Mouse (Mus musculus) forebrain, embryonic 14.5 days (tissue): ENCODE results near the gene Mylip. TPM values are rescaled to one million over a fixed set of nuclear protein-coding genes. Genes with fewer than 3 reads are reported as not detected.

ENCODE experiments used
- ATAC-seq: fragments of 200-750 bp; cut with Nextera tagmentation; 2 replicates; pipeline ENCODE4 v1.8.0; 2017; ENCODE audit warnings: mild to moderate bottlenecking, moderate library complexity
- DNase-seq: peaks from one replicate; pipeline ENCODE4 v3.0.0-alpha.2; 2015; ENCODE audit warnings: low spot score
- H3K27ac ChIP-seq: fragments of 300-500 bp; sonication (generic); 2 replicates; pipeline ENCODE4 v1.5.1; 2014; ENCODE audit warnings: low read depth, mild to moderate bottlenecking, control low read depth, low read length, moderate library complexity
- H3K27me3 ChIP-seq: fragments of 300-500 bp; sonication (generic); replicated peaks from 2 replicates; pipeline ENCODE4 v1.6.1; 2014; ENCODE audit warnings: low read length, control low read depth, mixed read lengths; ENCODE audit not compliant: control insufficient read depth, insufficient read depth
- H3K36me3 ChIP-seq: fragments of 300-500 bp; sonication (generic); 2 replicates; pipeline ENCODE4 v1.6.1; 2014; ENCODE audit warnings: low read length, control low read depth; ENCODE audit not compliant: control insufficient read depth, insufficient read depth
- H3K4me1 ChIP-seq: fragments of 300-500 bp; sonication (generic); 2 replicates; pipeline ENCODE4 v1.6.1; 2014; ENCODE audit warnings: antibody characterized with exemption, low read length, control low read depth; ENCODE audit not compliant: control insufficient read depth, insufficient read depth
- H3K4me2 ChIP-seq: fragments of 300-500 bp; sonication (generic); 2 replicates; pipeline ENCODE4 v1.6.1; 2014; ENCODE audit warnings: mild to moderate bottlenecking, control low read depth, low read length
- H3K4me3 ChIP-seq: fragments of 300-500 bp; sonication (generic); 2 replicates; pipeline ENCODE4 v1.5.1; 2014; ENCODE audit warnings: low read depth, low read length, control low read depth
- H3K9ac ChIP-seq: fragments of 300-500 bp; sonication (generic); 2 replicates; pipeline ENCODE4 v1.6.1; 2014; ENCODE audit warnings: mild to moderate bottlenecking, low read length, control low read depth, moderate library complexity
- H3K9me3 ChIP-seq: fragments of 300-500 bp; sonication (generic); replicated peaks from 2 replicates; pipeline ENCODE4 v1.6.1; 2016; ENCODE audit warnings: low read length, control low read depth, mixed read lengths; ENCODE audit not compliant: control insufficient read depth
- WGBS: fragments of 180-500 bp; shearing (Covaris S2); extraction: QIAGEN DNeasy Blood & Tissue Kit; methylation state at CpG from one replicate; pipeline ENCODE4 v1.1.7; 2014; 5-methylcytosine and 5-hydroxymethylcytosine counted together
- polyA plus RNA-seq: library from polyadenylated mRNA; unstranded; fragments of >200 nt; fragmentation: Nextera tagmentation; extraction: Ambion mirVana; gene quantifications from 2 replicates; pipeline ENCODE4 v1.2.1, GENCODE M21; 2014

Mylip gene
- polyA plus RNA-seq, 1 experiment from 2014 or later, result 1.2 TPM

DNA sequence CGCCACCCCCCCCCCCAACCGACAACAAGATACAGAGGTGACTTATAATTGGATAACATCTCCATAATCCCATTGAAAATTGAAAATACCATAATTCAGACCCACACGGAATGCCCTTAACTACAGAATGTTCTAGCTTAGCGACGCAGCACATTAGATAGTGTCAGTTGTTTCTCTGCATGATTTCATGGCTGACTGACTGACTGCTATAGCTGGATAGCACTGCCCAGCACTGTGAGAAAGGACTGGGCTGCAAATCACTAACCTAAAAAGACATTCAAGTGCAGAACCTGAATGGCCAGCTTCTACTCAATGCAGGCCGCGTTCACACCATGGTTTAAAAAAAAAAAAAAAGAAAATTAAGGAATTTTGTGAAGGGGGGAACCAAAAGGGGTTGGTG is 62.9 kb downstream of the Mylip start:
- DNase-seq (no peak), ATAC-seq (no peak)
- peaks cover 9% of the 10 kb centered on the region for H3K4me1 ChIP-seq
- no peaks in the 10 kb centered on the region for H3K27me3 ChIP-seq
- no peak overlapping the region for H3K27ac ChIP-seq
- 80% methylated on average over 7 of the region's 7 CpGs for WGBS
- H3K4me3 ChIP-seq, result no peak overlapping the region
- no peak overlapping the region for H3K9ac ChIP-seq
- H3K4me2 ChIP-seq, result no peak overlapping the region
- no peaks in the 10 kb centered on the region for H3K36me3 ChIP-seq
- H3K9me3 ChIP-seq, result no peaks in the 10 kb centered on the region

DNA sequence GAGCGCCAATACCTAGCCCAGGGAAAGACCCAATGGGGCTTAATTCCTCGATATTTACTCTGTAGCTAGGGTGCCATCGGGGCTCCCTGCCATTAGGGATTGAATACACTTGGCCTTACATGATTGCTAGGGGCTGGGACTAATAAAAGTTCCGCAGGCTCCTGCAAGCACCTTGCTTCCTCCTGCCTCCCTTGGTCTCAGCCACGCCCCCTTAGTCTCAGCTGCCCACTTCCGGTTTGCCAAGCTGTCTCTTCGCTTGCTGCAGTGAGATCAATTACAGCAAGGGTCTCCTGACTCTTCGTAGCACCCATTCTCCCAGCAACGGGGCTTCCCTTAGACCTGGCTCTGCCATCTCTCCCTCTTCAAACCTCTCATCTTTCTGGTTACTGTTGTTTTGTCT is 63.5 kb downstream of the Mylip start:
- no peaks in the 10 kb centered on the region for H3K9me3 ChIP-seq
- no peak overlapping the region for H3K4me3 ChIP-seq
- H3K9ac ChIP-seq, result no peak overlapping the region
- no peak for DNase-seq
- 80% methylated on average over 9 of the region's 9 CpGs for WGBS
- H3K27me3 ChIP-seq, result no peaks in the 10 kb centered on the region
- ATAC-seq, result no peak
- peaks cover 9% of the 10 kb centered on the region for H3K4me1 ChIP-seq
- H3K4me2 ChIP-seq, result no peak overlapping the region
- H3K36me3 ChIP-seq, result no peaks in the 10 kb centered on the region
- H3K27ac ChIP-seq, result no peak overlapping the region

DNA sequence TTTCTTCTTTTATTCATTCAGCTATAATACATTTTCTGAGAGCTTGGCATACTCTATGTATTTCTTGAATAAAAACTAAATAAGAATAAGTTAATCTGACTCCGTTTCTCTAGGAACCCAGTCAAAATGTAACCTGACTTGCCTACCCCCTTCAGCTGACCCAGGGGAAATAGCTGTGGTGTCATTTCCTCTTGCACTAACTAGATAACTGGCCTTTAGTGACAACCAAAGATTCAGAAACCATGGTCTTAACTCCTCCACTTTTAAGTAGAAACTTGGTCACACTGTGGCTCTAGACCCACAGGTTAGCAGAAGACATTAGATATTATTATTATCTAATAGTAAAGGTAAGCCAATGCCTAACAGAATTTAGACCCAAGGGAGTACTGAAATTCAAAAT is 64.5 kb downstream of the Mylip start:
- ATAC-seq, result no peak
- Histone ChIP-seq H3K9ac (no peak overlapping the region), H3K4me1 (peaks cover 9% of the 10 kb centered on the region), H3K27me3 (no peaks in the 10 kb centered on the region), H3K27ac (no peak overlapping the region), H3K9me3 (no peaks in the 10 kb centered on the region), H3K4me2 (no peak overlapping the region), H3K36me3 (no peaks in the 10 kb centered on the region), H3K4me3 (no peak overlapping the region)
- 95% methylated on average over 1 of the region's 1 CpGs for WGBS
- no peak for DNase-seq

DNA sequence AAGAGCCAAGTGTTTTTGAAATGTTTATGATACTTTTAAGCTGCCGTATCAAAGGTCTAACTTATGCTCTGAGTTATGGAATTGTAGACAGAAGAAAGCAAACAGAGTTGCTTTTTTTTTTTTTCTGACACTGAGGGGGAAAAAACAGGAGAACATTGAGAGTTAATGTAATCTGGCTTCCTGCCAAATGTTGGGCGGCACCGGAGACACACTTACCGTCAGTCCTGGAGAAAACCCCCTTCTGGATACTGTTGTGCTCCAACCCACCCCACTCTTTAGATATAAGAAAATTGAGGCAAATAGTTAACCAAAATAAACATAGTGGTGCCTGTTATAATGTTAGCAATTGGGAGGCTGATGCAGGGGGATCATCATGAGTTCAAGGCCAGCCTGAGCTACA is 65.1 kb downstream of the Mylip start:
- Histone ChIP-seq H3K9me3 (no peaks in the 10 kb centered on the region), H3K27me3 (no peaks in the 10 kb centered on the region), H3K9ac (no peak overlapping the region), H3K4me2 (no peak overlapping the region), H3K4me1 (peaks cover 9% of the 10 kb centered on the region), H3K27ac (no peak overlapping the region; the same call in 1 of the 2 replicates), H3K36me3 (no peaks in the 10 kb centered on the region), H3K4me3 (no peak overlapping the region)
- DNase-seq, result peak; percentile 68
- 18% methylated on average over 4 of the region's 4 CpGs for WGBS
- peak; percentile 40; the same call in 1 of the 2 replicates for ATAC-seq

DNA sequence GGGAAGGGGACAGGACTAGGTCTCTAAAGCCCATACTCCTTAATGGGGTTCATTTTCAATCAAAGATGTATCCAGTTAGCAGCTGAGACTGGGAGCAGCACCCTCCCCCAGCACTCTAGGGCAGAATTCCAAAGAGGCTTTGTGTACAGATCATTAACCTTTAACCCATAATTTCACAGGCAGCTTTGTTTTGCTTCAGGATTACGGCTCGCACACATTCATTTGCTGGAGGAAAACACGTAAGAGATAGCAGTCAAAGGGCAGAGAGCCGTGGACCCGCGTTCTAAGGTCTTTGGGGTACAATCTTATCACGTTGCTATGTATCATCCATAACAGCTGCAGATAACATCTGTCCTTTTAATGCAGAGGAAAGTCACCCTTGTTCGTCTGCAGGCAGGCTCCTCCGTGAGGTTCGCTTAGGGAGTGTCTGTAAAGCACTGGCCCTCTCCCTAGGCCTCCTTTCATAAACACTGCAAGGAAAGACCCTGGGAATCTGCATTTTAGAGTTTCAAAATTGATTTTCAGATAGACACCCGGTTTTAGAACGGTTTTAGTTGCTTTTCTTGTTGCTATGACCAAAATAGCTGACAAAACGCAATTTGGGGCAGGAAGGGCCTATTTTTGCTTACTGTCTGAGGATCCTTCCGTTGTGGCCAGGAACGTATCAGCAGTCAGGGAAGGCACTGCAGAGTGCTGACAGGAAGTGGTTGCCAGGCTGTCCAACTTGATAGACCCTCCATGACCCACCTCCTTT is 65.7 kb downstream of the Mylip start:
- no peak overlapping the region for H3K4me2 ChIP-seq
- DNase-seq, result peak; percentile 57
- H3K4me3 ChIP-seq, result no peak overlapping the region
- peak overlapping the region; percentile 3; the same call in 1 of the 2 replicates for H3K27ac ChIP-seq
- no peaks in the 10 kb centered on the region for H3K9me3 ChIP-seq
- peaks cover 9% of the 10 kb centered on the region for H3K4me1 ChIP-seq
- no peak overlapping the region for H3K9ac ChIP-seq
- no peaks in the 10 kb centered on the region for H3K27me3 ChIP-seq
- WGBS, result 26% methylated on average over 15 of the region's 15 CpGs
- ATAC-seq, result peak; percentile 32; the same call in 1 of the 2 replicates
- no peaks in the 10 kb centered on the region for H3K36me3 ChIP-seq

DNA sequence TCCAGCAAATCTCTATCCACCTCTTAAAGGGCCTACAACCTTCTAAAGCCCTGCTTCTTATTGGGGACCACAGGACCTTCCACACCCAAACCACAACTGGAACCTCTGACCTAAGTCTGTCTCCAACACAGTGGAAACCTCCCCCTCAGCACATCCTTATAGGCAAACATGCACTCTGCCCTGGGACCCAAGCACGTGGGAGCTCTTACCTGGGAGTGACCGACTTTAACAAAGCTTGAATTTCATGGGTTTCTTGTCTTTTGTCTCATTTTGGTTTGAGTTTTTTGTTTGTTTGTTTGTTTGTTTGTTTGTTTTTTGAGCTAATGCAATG is 66.3 kb downstream of the Mylip start:
- DNase-seq, result no peak
- H3K36me3 ChIP-seq, result no peaks in the 10 kb centered on the region
- WGBS, result 71% methylated on average over 2 of the region's 2 CpGs
- H3K4me3 ChIP-seq, result no peak overlapping the region
- no peak overlapping the region for H3K4me2 ChIP-seq
- no peaks in the 10 kb centered on the region for H3K27me3 ChIP-seq
- ATAC-seq, result no peak
- no peaks in the 10 kb centered on the region for H3K9me3 ChIP-seq
- H3K27ac ChIP-seq, result no peak overlapping the region
- peaks cover 9% of the 10 kb centered on the region for H3K4me1 ChIP-seq
- no peak overlapping the region for H3K9ac ChIP-seq

DNA sequence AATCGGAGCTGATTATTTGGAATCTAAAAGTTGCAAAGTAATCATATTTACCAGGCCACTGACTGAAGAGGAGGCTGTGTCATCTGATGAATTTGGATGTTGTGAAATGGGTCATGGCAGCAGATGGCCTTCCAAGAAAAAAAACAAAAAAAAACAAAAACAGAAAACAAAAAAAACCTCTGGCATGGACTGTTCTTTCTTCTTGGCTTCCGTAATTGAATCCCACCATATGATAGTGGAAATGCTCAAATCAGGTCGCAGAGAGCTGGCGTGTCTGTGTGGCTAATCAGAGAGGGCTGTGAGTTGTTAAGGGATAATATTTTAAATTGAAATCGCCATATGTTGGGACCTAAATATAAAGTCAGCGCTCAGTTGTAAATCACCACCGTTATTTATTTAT is 67.9 kb downstream of the Mylip start:
- no peak overlapping the region for H3K9ac ChIP-seq
- no peak overlapping the region for H3K4me2 ChIP-seq
- no peak overlapping the region for H3K27ac ChIP-seq
- no peaks in the 10 kb centered on the region for H3K36me3 ChIP-seq
- DNase-seq (no peak), ATAC-seq (no peak)
- no peak overlapping the region for H3K4me3 ChIP-seq
- H3K4me1 ChIP-seq, result peaks cover 9% of the 10 kb centered on the region
- H3K27me3 ChIP-seq, result no peaks in the 10 kb centered on the region
- no peaks in the 10 kb centered on the region for H3K9me3 ChIP-seq
- WGBS, result 79% methylated on average over 7 of the region's 7 CpGs

DNA sequence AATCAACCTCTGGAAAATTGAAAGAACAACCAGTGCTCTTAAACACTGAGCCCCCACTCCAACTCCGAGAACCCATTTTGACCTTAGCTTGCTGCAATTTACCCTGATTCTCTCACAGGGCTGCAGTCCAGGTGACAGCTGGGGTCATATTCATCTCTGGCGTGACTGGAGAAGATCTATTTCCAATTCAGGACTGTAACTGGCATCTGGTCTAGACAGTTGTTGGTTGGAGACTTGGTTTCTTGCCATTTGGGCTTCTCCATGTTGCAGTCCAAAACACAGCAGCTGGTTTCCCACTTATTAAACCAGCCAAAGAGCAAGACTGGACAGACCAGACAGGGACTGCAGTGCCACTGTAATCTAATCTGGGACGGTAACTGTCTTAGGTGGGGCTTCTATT is 70.6 kb downstream of the Mylip start:
- DNase-seq, result no peak
- WGBS, result 88% methylated on average over 3 of the region's 3 CpGs
- Histone ChIP-seq H3K4me3 (no peak overlapping the region), H3K36me3 (no peaks in the 10 kb centered on the region), H3K4me1 (peaks cover 4% of the 10 kb centered on the region), H3K27ac (no peak overlapping the region), H3K9me3 (no peaks in the 10 kb centered on the region), H3K4me2 (no peak overlapping the region), H3K9ac (no peak overlapping the region), H3K27me3 (no peaks in the 10 kb centered on the region)
- no peak for ATAC-seq

DNA sequence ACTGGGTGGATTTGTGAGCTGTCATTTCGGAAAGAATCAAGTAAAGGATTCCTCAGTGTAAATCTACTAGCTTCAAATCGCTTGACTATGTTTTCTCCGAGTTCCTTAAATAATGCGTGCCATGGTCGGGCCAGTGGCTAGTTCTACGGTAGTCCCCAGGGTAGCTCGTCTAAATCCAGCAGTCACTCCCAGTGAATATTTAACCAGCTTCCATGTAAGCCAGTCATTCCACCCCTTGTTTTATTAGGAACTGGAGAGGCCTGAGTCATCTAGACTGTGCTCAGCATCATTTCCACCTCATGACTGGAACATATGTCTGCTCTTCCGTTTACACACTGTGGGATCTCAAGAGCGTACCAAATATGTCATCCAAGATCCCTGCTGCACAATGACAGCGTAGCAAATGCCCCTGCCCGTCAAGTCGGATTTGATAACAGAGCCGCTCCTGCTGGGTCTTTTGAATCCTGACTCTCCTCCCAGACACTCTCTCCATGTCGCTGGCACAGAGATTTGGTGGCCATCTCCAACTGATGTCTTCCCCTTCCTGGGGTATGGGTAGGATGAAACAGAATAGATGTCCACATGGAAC is 71.9 kb downstream of the Mylip start:
- WGBS, result 88% methylated on average over 14 of the region's 14 CpGs
- H3K9me3 ChIP-seq, result no peaks in the 10 kb centered on the region
- no peak for DNase-seq
- H3K27ac ChIP-seq, result no peak overlapping the region
- H3K4me3 ChIP-seq, result no peak overlapping the region
- H3K36me3 ChIP-seq, result no peaks in the 10 kb centered on the region
- ATAC-seq, result no peak
- H3K27me3 ChIP-seq, result no peaks in the 10 kb centered on the region
- no peak overlapping the region for H3K9ac ChIP-seq
- H3K4me2 ChIP-seq, result no peak overlapping the region
- peaks cover under 1% of the 10 kb centered on the region; the same call in 1 of the 2 replicates for H3K4me1 ChIP-seq
